Comparison of ENCODE assay signal across 12 mouse cellular contexts in the genomic region with DNA sequence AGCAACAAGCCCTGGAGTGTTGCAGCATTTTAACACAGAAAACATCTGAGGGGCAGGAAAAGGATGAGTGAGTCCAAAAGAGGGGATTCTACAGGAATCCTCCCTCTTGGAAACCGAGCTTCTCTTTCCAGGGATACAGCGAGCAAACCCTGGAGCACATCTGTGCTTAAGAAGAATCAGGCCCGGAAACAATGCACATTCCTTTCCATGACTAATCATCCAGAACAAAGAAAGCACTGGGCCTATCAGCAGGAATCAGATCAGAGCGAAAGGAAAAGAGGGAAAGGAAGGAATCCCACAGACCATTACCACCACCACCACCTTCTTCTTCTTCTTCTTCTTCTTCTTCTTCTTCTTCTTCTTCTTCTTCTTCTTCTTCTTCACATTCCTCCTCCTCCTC. TPM values are rescaled to one million over a fixed set of nuclear protein-coding genes. Genes with fewer than 3 reads are reported as not detected.
DNase-seq lines count a peak whose midpoint lies in the region; ATAC-seq and TF ChIP-seq lines count a peak whose summit lies in the region.
"Had no signal": no experiment of that assay in that cellular context is flagged by ENCODE, and none has a peak within 500 bp of the region (broad histone marks: within the 10 kb centered on the region; RNA-seq: fewer than 3 reads in every experiment).

No protein-coding gene starts in this region.

- ATAC-seq in heart, embryonic 12.5 days (ENCODE audit: insufficient number of reproducible peaks, low FRiP score): 0 out of 2 replicates have a peak, but pooled peaks have one; percentile 22
- no peak for ATAC-seq in limb, embryonic 14.5 days (ENCODE audit: low FRiP score, low read depth)
- no peak for ATAC-seq in erythroblast, adult 5-6 weeks (replicated peaks; ENCODE audit: low FRiP score, poor library complexity, severe bottlenecking)
- ATAC-seq: liver, embryonic 12.5 days; midbrain, embryonic 16.5 days had no signal

- DNase-seq in heart, postnatal 25 days (ENCODE audit: low spot score): no peak
- peak; percentile 59 for DNase-seq in limb, embryonic 14.5 days (ENCODE audit: low spot score)
- no peak for DNase-seq in limb, embryonic 10.5 days (ENCODE audit: low spot score)
- DNase-seq in MN1 (ENCODE audit: low spot score): peak; percentile 16
- DNase-seq in lung, postnatal 10 days: peak; percentile 31
- DNase-seq in urinary bladder, adult 2 months (ENCODE audit: low spot score): no peak
- DNase-seq: cerebellum, adult 2 months had no signal

- H3K4me3 ChIP-seq in heart, embryonic 12.5 days: no peak overlapping the region
- no peak overlapping the region for H3K4me3 ChIP-seq in limb, embryonic 14.5 days (replicated peaks; ENCODE audit: low read length)
- no peak overlapping the region for H3K4me3 ChIP-seq in limb, embryonic 10.5 days
- H3K4me3 ChIP-seq: erythroblast, embryonic 14.5 days; liver, embryonic 12.5 days had no signal

- intact Hi-C loops in heart, postnatal 25 days (cut with DNase I): no loop called here

- H3K9me3 ChIP-seq in heart, embryonic 12.5 days (replicated peaks): no peaks in the 10 kb centered on the region; the same call in 1 of the 2 replicates
- no peaks in the 10 kb centered on the region for H3K9me3 ChIP-seq in limb, embryonic 14.5 days (ENCODE audit: control insufficient read depth, low read length)
- no peaks in the 10 kb centered on the region for H3K9me3 ChIP-seq in limb, embryonic 10.5 days (replicated peaks)
- H3K9me3 ChIP-seq: liver, embryonic 12.5 days had no signal

- no peak overlapping the region for H3K9ac ChIP-seq in heart, embryonic 12.5 days
- no peak overlapping the region for H3K9ac ChIP-seq in limb, embryonic 14.5 days (ENCODE audit: low read depth, low read length, severe bottlenecking)
- H3K9ac ChIP-seq: liver, embryonic 12.5 days had no signal

- no peak overlapping the region for H3K27ac ChIP-seq in heart, embryonic 12.5 days (ENCODE audit: poor library complexity, severe bottlenecking)
- H3K27ac ChIP-seq in limb, embryonic 14.5 days (replicated peaks; ENCODE audit: low read depth, low read length): no peak overlapping the region
- no peak overlapping the region for H3K27ac ChIP-seq in limb, embryonic 10.5 days
- H3K27ac ChIP-seq: liver, embryonic 12.5 days had no signal

- H3K4me1 ChIP-seq in heart, embryonic 12.5 days (replicated peaks): peaks cover 9% of the 10 kb centered on the region
- H3K4me1 ChIP-seq in limb, embryonic 14.5 days (ENCODE audit: control insufficient read depth, insufficient read depth, low read length): no peaks in the 10 kb centered on the region
- peaks cover under 1% of the 10 kb centered on the region; the same call in 1 of the 2 replicates for H3K4me1 ChIP-seq in limb, embryonic 10.5 days
- H3K4me1 ChIP-seq: liver, embryonic 12.5 days had no signal

- WGBS in heart, embryonic 12.5 days: 21% methylated on average over 4 of the region's 4 CpGs
- 46% methylated on average over 4 of the region's 4 CpGs for WGBS in limb, embryonic 14.5 days
- WGBS in limb, embryonic 10.5 days: 59% methylated on average over 4 of the region's 4 CpGs

- TF ChIP-seq POLR2A in limb, embryonic 14.5 days (IDR thresholded peaks at IDR 0.05; ENCODE audit: borderline replicate concordance, extremely low read depth, insufficient read depth, insufficient read length): no peak

- no peaks in the 10 kb centered on the region for H3K36me3 ChIP-seq in heart, embryonic 12.5 days
- H3K36me3 ChIP-seq in limb, embryonic 14.5 days (ENCODE audit: control insufficient read depth, insufficient read depth, low read length): no peaks in the 10 kb centered on the region
- H3K36me3 ChIP-seq in limb, embryonic 10.5 days: no peaks in the 10 kb centered on the region
- H3K36me3 ChIP-seq: liver, embryonic 12.5 days had no signal

- H3K4me2 ChIP-seq in heart, embryonic 12.5 days: no peak overlapping the region
- H3K4me2 ChIP-seq in limb, embryonic 14.5 days (replicated peaks; ENCODE audit: low read depth, low read length, severe bottlenecking): no peak overlapping the region
- H3K4me2 ChIP-seq: liver, embryonic 12.5 days had no signal

- no peaks in the 10 kb centered on the region for H3K27me3 ChIP-seq in heart, embryonic 12.5 days (replicated peaks)
- H3K27me3 ChIP-seq in limb, embryonic 14.5 days (ENCODE audit: control insufficient read depth, insufficient read depth, low read length): no peaks in the 10 kb centered on the region
- H3K27me3 ChIP-seq in limb, embryonic 10.5 days (ENCODE audit: low read depth, poor library complexity, severe bottlenecking): no peaks in the 10 kb centered on the region

RNA-seq across cellular contexts. Expression of gene Zfp366, which starts 33.4 kb away (rescaled TPM):
- 0.12 and 0.36 TPM in 2 replicates for polyA plus RNA-seq in heart, embryonic 12.5 days (2016; fragmentation: Nextera tagmentation; extraction: Ambion mirVana)
- 10 to 100 TPM in 1 of 2 experiments, 1 to 10 TPM in 1; 8.9 to 11.6 TPM for total RNA-seq in heart, postnatal 25 days (2021)
- polyA plus RNA-seq in limb, embryonic 14.5 days (2012; rRNA removed): 2.5 and 3.5 TPM in 2 replicates
- polyA plus RNA-seq in limb, embryonic 14.5 days (2014; fragmentation: Nextera tagmentation; extraction: Ambion mirVana): 0.73 and 1.0 TPM in 2 replicates
- polyA plus RNA-seq in limb, embryonic 10.5 days (2016; fragmentation: Nextera tagmentation; extraction: Ambion mirVana): 0.36 and 0.50 TPM in 2 replicates
- 0.42 TPM in 1 of 2 replicates, not detected in the other for total RNA-seq in erythroblast, adult 5-6 weeks (2015; ENCODE audit: low replicate concordance)
- 0.14 and 0.17 TPM in 2 replicates for total RNA-seq in erythroblast, adult 5-6 weeks (2017; ENCODE audit: low replicate concordance)
- polyA plus RNA-seq in urinary bladder, adult 2 months (2012; rRNA removed): 1.1 and 3.0 TPM in 2 replicates
- polyA plus RNA-seq: erythroblast, embryonic 14.5 days had no signal

Comparison
In these comparisons a context has a peak if more than half of its experiments do, and no peak if none do; other contexts are left out.
1. DNase-seq: peak in limb, embryonic 14.5 days (single experiment), MN1 (single experiment) and lung, postnatal 10 days (single experiment); none in heart, postnatal 25 days (single experiment), limb, embryonic 10.5 days (single experiment) and urinary bladder, adult 2 months (single experiment).